Mouse (Mus musculus) pancreas, adult 10 weeks (tissue): ENCODE results near the gene Hoxa13. TPM values are rescaled to one million over a fixed set of nuclear protein-coding genes. Genes with fewer than 3 reads are reported as not detected.

ENCODE experiments used
- polyA plus RNA-seq: library from polyadenylated mRNA; stranded (reverse); fragments of 350-450 nt; fragmentation: Illumina TruSeq; extraction: RNeasy Lipid Tissue Mini Kit (QIAGEN cat#74804); gene quantifications from one replicate; pipeline ENCODE4 v1.2.3, GENCODE M21; 2015; ENCODE audit warnings: low read depth, low replicate concordance; ENCODE audit not compliant: insufficient read depth

Gene Hoxa13
- polyA plus RNA-seq = not detected

GRCm38 (mm10) chr6:52260654-52261575, at the start of gene Hoxa13:
Gene Hoxa13 (minus strand): TSS chr6:52260880.

GRCm38 (mm10) chr6:52245757-52246142, 14.9 kb downstream of the Hoxa13 start, which contains the start of gene Hoxa11:
Gene Hoxa11 (minus strand): TSS chr6:52245810.

GRCm38 (mm10) chr6:52240389-52241000, 20.2 kb downstream of the Hoxa13 start, which contains the start of gene Hoxa10:
Gene Hoxa10 (minus strand): TSS chr6:52240854.

GRCm38 (mm10) chr6:52230516-52231165, 30.0 kb downstream of the Hoxa13 start, which contains the start of gene Hoxa9:
Gene Hoxa9 (minus strand): TSS chr6:52231089.

GRCm38 (mm10) chr6:52221337-52221992, 39.2 kb downstream of the Hoxa13 start, which contains the start of gene Hoxa7:
Gene Hoxa7 (minus strand): TSS chr6:52221854.

GRCm38 (mm10) chr6:52213119-52213986, 47.3 kb downstream of the Hoxa13 start, which contains the start of the genes Hoxa3 and Gm28308:
Gene Hoxa3 (minus strand): TSS chr6:52213336.
Gene Gm28308 (minus strand): TSS chr6:52213339.

GRCm38 (mm10) chr6:52208072-52208867, 52.4 kb downstream of the Hoxa13 start, which contains the start of gene Hoxa6:
Gene Hoxa6 (minus strand): TSS chr6:52208722.

Other genes with a start within 250 kb of the Hoxa13 start
- 8.7 TPM for gene Skap2, start 248.3 kb downstream of the Hoxa13 start, polyA plus RNA-seq
- gene Hoxa1, start 102.6 kb downstream of the Hoxa13 start, polyA plus RNA-seq = not detected
- gene Hoxa2, start 96.0 kb downstream of the Hoxa13 start, polyA plus RNA-seq = 0.63 TPM
- gene 5730596B20Rik, start 83.4 kb downstream of the Hoxa13 start, polyA plus RNA-seq = not detected
- 1.6 TPM for gene Hoxa4, start 69.1 kb downstream of the Hoxa13 start, polyA plus RNA-seq
- gene Hoxa5, start 56.3 kb downstream of the Hoxa13 start, polyA plus RNA-seq = 2.8 TPM
- gene Hoxa6, start 52.2 kb downstream of the Hoxa13 start, polyA plus RNA-seq = not detected
- gene Hoxa3, start 47.5 kb downstream of the Hoxa13 start, polyA plus RNA-seq = 1.5 TPM
- not detected for gene Gm28308, start 47.5 kb downstream of the Hoxa13 start, polyA plus RNA-seq
- gene Hoxa7, start 39.0 kb downstream of the Hoxa13 start, polyA plus RNA-seq = 0.68 TPM
- gene Hoxa9, start 29.8 kb downstream of the Hoxa13 start, polyA plus RNA-seq = not detected
- not detected for gene Hoxa10, start 20.0 kb downstream of the Hoxa13 start, polyA plus RNA-seq
- gene Hoxa11, start 15.1 kb downstream of the Hoxa13 start, polyA plus RNA-seq = not detected
- not detected for gene Evx1, start 52.6 kb upstream of the Hoxa13 start, polyA plus RNA-seq